Mouse (Mus musculus) hindbrain, embryonic 10.5 days (tissue): ENCODE data around the gene Lss. TPM values are rescaled to one million over a fixed set of nuclear protein-coding genes. Genes with fewer than 3 reads are reported as not detected.

Experiments used
- DNase-seq: peaks from one replicate; pipeline ENCODE4 v3.0.0-alpha.2; 2017; ENCODE audit warnings: low spot score
- H3K27ac ChIP-seq: fragments of 300-500 bp; sonication (generic); 2 replicates; pipeline ENCODE4 v1.5.1; 2016; ENCODE audit warnings: mild to moderate bottlenecking, moderate library complexity
- H3K27me3 ChIP-seq: fragments of 300-500 bp; sonication (generic); 2 replicates; pipeline ENCODE4 v1.6.1; 2016; ENCODE audit warnings: mild to moderate bottlenecking; ENCODE audit not compliant: poor library complexity, insufficient read depth, severe bottlenecking
- H3K36me3 ChIP-seq: fragments of 300-500 bp; sonication (generic); 2 replicates; pipeline ENCODE4 v1.6.1; 2016; ENCODE audit warnings: mild to moderate bottlenecking, moderate library complexity
- H3K4me1 ChIP-seq: fragments of 300-500 bp; sonication (generic); replicated peaks from 2 replicates; pipeline ENCODE4 v1.6.1; 2016; ENCODE audit warnings: mild to moderate bottlenecking
- H3K4me3 ChIP-seq: fragments of 300-500 bp; sonication (generic); 2 replicates; pipeline ENCODE4 v1.5.1; 2016; ENCODE audit warnings: mild to moderate bottlenecking, moderate library complexity
- H3K9me3 ChIP-seq: fragments of 300-500 bp; sonication (generic); 2 replicates; pipeline ENCODE4 v1.6.1; 2016; ENCODE audit warnings: mild to moderate bottlenecking, moderate library complexity
- WGBS: fragments of 180-500 bp; shearing (Covaris S2); methylation state at CpG from one replicate; pipeline ENCODE4 v1.1.7; 2016; 5-methylcytosine and 5-hydroxymethylcytosine counted together
- polyA plus RNA-seq: library from polyadenylated mRNA; unstranded; fragments of >200 nt; fragmentation: Nextera tagmentation; extraction: Ambion mirVana; gene quantifications from 2 replicates; pipeline ENCODE4 v1.2.1, GENCODE M21; 2016

The Lss gene
- polyA plus RNA-seq, 1 experiment from 2014 or later: 60.3 TPM

- Histone ChIP-seq H3K36me3 (peaks cover 80% of the 10 kb centered on the region), H3K27ac (no peak overlapping the region), H3K9me3 (no peaks in the 10 kb centered on the region), H3K27me3 (no peaks in the 10 kb centered on the region), H3K4me3 (no peak overlapping the region), H3K4me1 (peaks cover 33% of the 10 kb centered on the region)
- no peak for DNase-seq
- 95% methylated on average over 7 of the region's 7 CpGs for WGBS
These were observed 4.1 kb downstream of the Lss start for GRCm38 (mm10) chr10:76535526-76535925.

- Histone ChIP-seq H3K4me3 (no peak overlapping the region), H3K9me3 (no peaks in the 10 kb centered on the region), H3K27ac (no peak overlapping the region), H3K4me1 (peaks cover 14% of the 10 kb centered on the region), H3K36me3 (peaks cover 99% of the 10 kb centered on the region), H3K27me3 (no peaks in the 10 kb centered on the region)
- no peak for DNase-seq
- 90% methylated on average over 9 of the region's 9 CpGs for WGBS
These were observed 6.2 kb downstream of the Lss start for GRCm38 (mm10) chr10:76537619-76538018.

GRCm38 (mm10) chr10:76541336-76542085 is 10.1 kb downstream of the Lss start:
- Histone ChIP-seq H3K9me3 (no peaks in the 10 kb centered on the region), H3K27ac (no peak overlapping the region), H3K36me3 (peaks cover 100% of the 10 kb centered on the region), H3K4me3 (no peak overlapping the region), H3K27me3 (no peaks in the 10 kb centered on the region), H3K4me1 (no peaks in the 10 kb centered on the region)
- WGBS: 95% methylated on average over 11 of the region's 11 CpGs
- no peak for DNase-seq

GRCm38 (mm10) chr10:76542636-76543375 is 11.4 kb downstream of the Lss start:
- no peaks in the 10 kb centered on the region for H3K9me3 ChIP-seq
- 92% methylated on average over 10 of the region's 10 CpGs for WGBS
- no peaks in the 10 kb centered on the region for H3K27me3 ChIP-seq
- no peak for DNase-seq
- H3K27ac ChIP-seq: no peak overlapping the region
- H3K4me3 ChIP-seq: no peak overlapping the region
- peaks cover 100% of the 10 kb centered on the region for H3K36me3 ChIP-seq
- no peaks in the 10 kb centered on the region for H3K4me1 ChIP-seq

- WGBS: 92% methylated on average over 8 of the region's 8 CpGs
- no peak overlapping the region for H3K27ac ChIP-seq
- no peak overlapping the region for H3K4me3 ChIP-seq
- H3K4me1 ChIP-seq: no peaks in the 10 kb centered on the region
- H3K9me3 ChIP-seq: no peaks in the 10 kb centered on the region
- no peaks in the 10 kb centered on the region for H3K27me3 ChIP-seq
- peaks cover 100% of the 10 kb centered on the region for H3K36me3 ChIP-seq
- DNase-seq: no peak
These were observed 15.2 kb downstream of the Lss start for GRCm38 (mm10) chr10:76546566-76546965.

GRCm38 (mm10) chr10:76548218-76548617 is 16.8 kb downstream of the Lss start:
- Histone ChIP-seq H3K36me3 (peaks cover 100% of the 10 kb centered on the region), H3K4me3 (no peak overlapping the region), H3K27me3 (no peaks in the 10 kb centered on the region), H3K9me3 (no peaks in the 10 kb centered on the region), H3K27ac (no peak overlapping the region), H3K4me1 (no peaks in the 10 kb centered on the region)
- 93% methylated on average over 8 of the region's 8 CpGs for WGBS
- DNase-seq: no peak

GRCm38 (mm10) chr10:76550458-76550857 is 19.1 kb downstream of the Lss start:
- Histone ChIP-seq H3K27me3 (no peaks in the 10 kb centered on the region), H3K27ac (no peak overlapping the region), H3K4me3 (no peak overlapping the region), H3K9me3 (no peaks in the 10 kb centered on the region), H3K4me1 (no peaks in the 10 kb centered on the region), H3K36me3 (peaks cover 98% of the 10 kb centered on the region)
- 89% methylated on average over 5 of the region's 5 CpGs for WGBS
- no peak for DNase-seq

- no peak for DNase-seq
- no peak overlapping the region for H3K27ac ChIP-seq
- H3K36me3 ChIP-seq: peaks cover 94% of the 10 kb centered on the region
- no peaks in the 10 kb centered on the region for H3K4me1 ChIP-seq
- H3K4me3 ChIP-seq: no peak overlapping the region
- WGBS: 94% methylated on average over 3 of the region's 3 CpGs
- no peaks in the 10 kb centered on the region for H3K9me3 ChIP-seq
- H3K27me3 ChIP-seq: no peaks in the 10 kb centered on the region
These were observed 20.2 kb downstream of the Lss start for GRCm38 (mm10) chr10:76551556-76551955.

- H3K4me3 ChIP-seq: no peak overlapping the region
- WGBS: 90% methylated on average over 5 of the region's 5 CpGs
- no peaks in the 10 kb centered on the region for H3K9me3 ChIP-seq
- H3K4me1 ChIP-seq: no peaks in the 10 kb centered on the region
- H3K27me3 ChIP-seq: no peaks in the 10 kb centered on the region
- peaks cover 70% of the 10 kb centered on the region for H3K36me3 ChIP-seq
- no peak for DNase-seq
- H3K27ac ChIP-seq: no peak overlapping the region
These were observed 22.7 kb downstream of the Lss start for GRCm38 (mm10) chr10:76554061-76554460.

- no peaks in the 10 kb centered on the region for H3K9me3 ChIP-seq
- 92% methylated on average over 10 of the region's 10 CpGs for WGBS
- DNase-seq: no peak
These were observed 30.6 kb downstream of the Lss start, which contains the start of gene Spatc1l for GRCm38 (mm10) chr10:76561972-76562371. Spatc1l (plus strand) TSS chr10:76562272.

GRCm38 (mm10) chr10:76569996-76570685 is 38.8 kb downstream of the Lss start:
- 92% methylated on average over 22 of the region's 22 CpGs for WGBS
- H3K27me3 ChIP-seq: no peaks in the 10 kb centered on the region
- no peak overlapping the region for H3K4me3 ChIP-seq
- H3K36me3 ChIP-seq: no peaks in the 10 kb centered on the region
- DNase-seq: no peak
- no peaks in the 10 kb centered on the region for H3K4me1 ChIP-seq
- 0 out of 2 replicates have a peak, but pooled peaks cover 5% of the 10 kb centered on the region for H3K9me3 ChIP-seq
- H3K27ac ChIP-seq: no peak overlapping the region

More at GRCm38 (mm10) chr10:76561972-76562371, 30.6 kb downstream of the Lss start, which contains the start of gene Spatc1l:
- H3K4me1 ChIP-seq: no peaks in the 10 kb centered on the region
- no peaks in the 10 kb centered on the region for H3K27me3 ChIP-seq
- no peaks in the 10 kb centered on the region for H3K36me3 ChIP-seq
- no peak within 1 kb of the TSS for H3K4me3 ChIP-seq
- H3K27ac ChIP-seq: no peak within 1 kb of the TSS

- WGBS: 72% methylated on average over 2 of the region's 2 CpGs
These were observed 39.7 kb downstream of the Lss start for GRCm38 (mm10) chr10:76571070-76571469.

More at GRCm38 (mm10) chr10:76571070-76571469, 39.7 kb downstream of the Lss start:
- H3K4me3 ChIP-seq: no peak overlapping the region
- DNase-seq: no peak
- no peak overlapping the region for H3K27ac ChIP-seq
- H3K36me3 ChIP-seq: no peaks in the 10 kb centered on the region
- 0 out of 2 replicates have a peak, but pooled peaks cover 5% of the 10 kb centered on the region for H3K9me3 ChIP-seq
- no peaks in the 10 kb centered on the region for H3K27me3 ChIP-seq
- no peaks in the 10 kb centered on the region for H3K4me1 ChIP-seq
